Mouse (Mus musculus): ENCODE results near the gene Cd79b. TPM values are rescaled to one million over a fixed set of nuclear protein-coding genes. Genes with fewer than 3 reads are reported as not detected.
"Not testable (repeated sequence)": the region's sequence is repeated elsewhere in the genome, so short reads cannot be mapped to it uniquely, and the experiment has no call there.

Gene Cd79b
- polyA plus RNA-seq, 1 experiment from 2014 or later = 1.8 TPM

- no peak overlapping the region for H3K4me2 ChIP-seq
- H3K9me3 ChIP-seq (ENCODE audit: control insufficient read depth, low read length) = no peaks in the 10 kb centered on the region
- 35% methylated on average over 6 of the region's 6 CpGs for WGBS
- DNase-seq (ENCODE audit: low spot score, missing footprints) = no peak
- ATAC-seq (ENCODE audit: low FRiP score) = peak; percentile 88
- H3K27ac ChIP-seq (ENCODE audit: low read depth, low read length) = no peak overlapping the region
- H3K9ac ChIP-seq (ENCODE audit: low read length) = no peak overlapping the region
- H3K36me3 ChIP-seq (ENCODE audit: control insufficient read depth, insufficient read depth, low read length) = no peaks in the 10 kb centered on the region
- no peak overlapping the region for H3K4me3 ChIP-seq (ENCODE audit: low read depth, low read length)
- no peaks in the 10 kb centered on the region for H3K27me3 ChIP-seq (ENCODE audit: control insufficient read depth, insufficient read depth, low read length)
- H3K4me1 ChIP-seq (ENCODE audit: control insufficient read depth, insufficient read depth, low read length) = peaks cover 11% of the 10 kb centered on the region; the same call in 1 of the 2 replicates
Measured at GRCm38 (mm10) chr11:106344910-106345309, 30.3 kb upstream of the Cd79b start.

- Histone ChIP-seq H3K4me2 (no peak overlapping the region), H3K27me3 (ENCODE audit: control insufficient read depth, insufficient read depth, low read length) (no peaks in the 10 kb centered on the region), H3K9me3 (ENCODE audit: control insufficient read depth, low read length) (no peaks in the 10 kb centered on the region), H3K27ac (ENCODE audit: low read depth, low read length) (no peak overlapping the region), H3K4me3 (ENCODE audit: low read depth, low read length) (no peak overlapping the region), H3K9ac (ENCODE audit: low read length) (no peak overlapping the region), H3K4me1 (ENCODE audit: control insufficient read depth, insufficient read depth, low read length) (peaks cover 14% of the 10 kb centered on the region; the same call in 1 of the 2 replicates), H3K36me3 (ENCODE audit: control insufficient read depth, insufficient read depth, low read length) (no peaks in the 10 kb centered on the region)
- ATAC-seq (ENCODE audit: low FRiP score) (no peak), DNase-seq (ENCODE audit: low spot score, missing footprints) (no peak)
- WGBS = 83% methylated on average over 9 of the region's 9 CpGs
Measured at GRCm38 (mm10) chr11:106340990-106341520, 26.5 kb upstream of the Cd79b start.

GRCm38 (mm10) chr11:106339323-106339722 is 24.8 kb upstream of the Cd79b start:
- H3K36me3 ChIP-seq (ENCODE audit: control insufficient read depth, insufficient read depth, low read length); H3K27ac ChIP-seq (ENCODE audit: low read depth, low read length); ATAC-seq (ENCODE audit: low FRiP score); H3K9me3 ChIP-seq (ENCODE audit: control insufficient read depth, low read length); H3K4me3 ChIP-seq (ENCODE audit: low read depth, low read length); H3K4me1 ChIP-seq (ENCODE audit: control insufficient read depth, insufficient read depth, low read length); DNase-seq (ENCODE audit: low spot score, missing footprints); H3K9ac ChIP-seq (ENCODE audit: low read length); H3K4me2 ChIP-seq; H3K27me3 ChIP-seq (ENCODE audit: control insufficient read depth, insufficient read depth, low read length): not testable (repeated sequence)
- 88% methylated on average over 4 of the region's 4 CpGs for WGBS

GRCm38 (mm10) chr11:106338870-106339269 is 24.3 kb upstream of the Cd79b start:
- Histone ChIP-seq H3K4me3 (ENCODE audit: low read depth, low read length) (no peak overlapping the region), H3K36me3 (ENCODE audit: control insufficient read depth, insufficient read depth, low read length) (no peaks in the 10 kb centered on the region), H3K27me3 (ENCODE audit: control insufficient read depth, insufficient read depth, low read length) (no peaks in the 10 kb centered on the region), H3K9ac (ENCODE audit: low read length) (no peak overlapping the region), H3K27ac (ENCODE audit: low read depth, low read length) (no peak overlapping the region), H3K4me2 (no peak overlapping the region), H3K4me1 (ENCODE audit: control insufficient read depth, insufficient read depth, low read length) (peaks cover 6% of the 10 kb centered on the region; the same call in 1 of the 2 replicates), H3K9me3 (ENCODE audit: control insufficient read depth, low read length) (no peaks in the 10 kb centered on the region)
- DNase-seq (ENCODE audit: low spot score, missing footprints) (no peak), ATAC-seq (ENCODE audit: low FRiP score) (no peak)
- 81% methylated on average over 7 of the region's 7 CpGs for WGBS

GRCm38 (mm10) chr11:106338029-106338428 is 23.5 kb upstream of the Cd79b start:
- H3K4me1 ChIP-seq (ENCODE audit: control insufficient read depth, insufficient read depth, low read length) = peaks cover 6% of the 10 kb centered on the region; the same call in 1 of the 2 replicates
- no peaks in the 10 kb centered on the region for H3K36me3 ChIP-seq (ENCODE audit: control insufficient read depth, insufficient read depth, low read length)
- no peaks in the 10 kb centered on the region for H3K9me3 ChIP-seq (ENCODE audit: control insufficient read depth, low read length)
- no peak overlapping the region for H3K4me2 ChIP-seq
- H3K27me3 ChIP-seq (ENCODE audit: control insufficient read depth, insufficient read depth, low read length) = no peaks in the 10 kb centered on the region
- no peak overlapping the region for H3K27ac ChIP-seq (ENCODE audit: low read depth, low read length)
- no peak overlapping the region for H3K4me3 ChIP-seq (ENCODE audit: low read depth, low read length)
- no peak overlapping the region for H3K9ac ChIP-seq (ENCODE audit: low read length)
- 72% methylated on average over 5 of the region's 5 CpGs for WGBS
- no peak for ATAC-seq (ENCODE audit: low FRiP score)
- no peak for DNase-seq (ENCODE audit: low spot score, missing footprints)

- WGBS = 9% methylated on average over 2 of the region's 2 CpGs
- H3K27me3 ChIP-seq (ENCODE audit: control insufficient read depth, insufficient read depth, low read length) = no peaks in the 10 kb centered on the region
Measured at GRCm38 (mm10) chr11:106334066-106334465, 19.5 kb upstream of the Cd79b start.

GRCm38 (mm10) chr11:106332458-106332857 is 17.9 kb upstream of the Cd79b start:
- Histone ChIP-seq H3K4me2 (no peak overlapping the region), H3K4me1 (ENCODE audit: control insufficient read depth, insufficient read depth, low read length) (no peaks in the 10 kb centered on the region), H3K9ac (ENCODE audit: low read length) (no peak overlapping the region), H3K36me3 (ENCODE audit: control insufficient read depth, insufficient read depth, low read length) (no peaks in the 10 kb centered on the region), H3K4me3 (ENCODE audit: low read depth, low read length) (no peak overlapping the region), H3K27ac (ENCODE audit: low read depth, low read length) (no peak overlapping the region), H3K9me3 (ENCODE audit: control insufficient read depth, low read length) (no peaks in the 10 kb centered on the region), H3K27me3 (ENCODE audit: control insufficient read depth, insufficient read depth, low read length) (no peaks in the 10 kb centered on the region)
- WGBS = 61% methylated on average over 4 of the region's 4 CpGs
- ATAC-seq (ENCODE audit: low FRiP score) (no peak), DNase-seq (ENCODE audit: low spot score, missing footprints) (no peak)

More at GRCm38 (mm10) chr11:106334066-106334465, 19.5 kb upstream of the Cd79b start:
- Histone ChIP-seq H3K4me1 (ENCODE audit: control insufficient read depth, insufficient read depth, low read length) (peaks cover 3% of the 10 kb centered on the region; the same call in 1 of the 2 replicates), H3K9me3 (ENCODE audit: control insufficient read depth, low read length) (no peaks in the 10 kb centered on the region), H3K9ac (ENCODE audit: low read length) (no peak overlapping the region), H3K27ac (ENCODE audit: low read depth, low read length) (no peak overlapping the region), H3K4me2 (no peak overlapping the region), H3K36me3 (ENCODE audit: control insufficient read depth, insufficient read depth, low read length) (no peaks in the 10 kb centered on the region), H3K4me3 (ENCODE audit: low read depth, low read length) (no peak overlapping the region)
- ATAC-seq (ENCODE audit: low FRiP score) (no peak), DNase-seq (ENCODE audit: low spot score, missing footprints) (no peak)

GRCm38 (mm10) chr11:106329682-106330081 is 15.1 kb upstream of the Cd79b start:
- no peaks in the 10 kb centered on the region for H3K27me3 ChIP-seq (ENCODE audit: control insufficient read depth, insufficient read depth, low read length)
- 74% methylated on average over 7 of the region's 7 CpGs for WGBS
- H3K4me3 ChIP-seq (ENCODE audit: low read depth, low read length) = no peak overlapping the region
- H3K4me2 ChIP-seq = no peak overlapping the region
- no peak overlapping the region for H3K9ac ChIP-seq (ENCODE audit: low read length)
- ATAC-seq (ENCODE audit: low FRiP score) = no peak
- no peaks in the 10 kb centered on the region for H3K9me3 ChIP-seq (ENCODE audit: control insufficient read depth, low read length)
- no peak overlapping the region for H3K27ac ChIP-seq (ENCODE audit: low read depth, low read length)
- no peaks in the 10 kb centered on the region; the same call in 1 of the 2 replicates for H3K4me1 ChIP-seq (ENCODE audit: control insufficient read depth, insufficient read depth, low read length)
- DNase-seq (ENCODE audit: low spot score, missing footprints) = no peak
- no peaks in the 10 kb centered on the region for H3K36me3 ChIP-seq (ENCODE audit: control insufficient read depth, insufficient read depth, low read length)

GRCm38 (mm10) chr11:106329128-106329527 is 14.6 kb upstream of the Cd79b start:
- Histone ChIP-seq H3K36me3 (ENCODE audit: control insufficient read depth, insufficient read depth, low read length) (no peaks in the 10 kb centered on the region), H3K4me3 (ENCODE audit: low read depth, low read length) (no peak overlapping the region), H3K27me3 (ENCODE audit: control insufficient read depth, insufficient read depth, low read length) (no peaks in the 10 kb centered on the region), H3K27ac (ENCODE audit: low read depth, low read length) (no peak overlapping the region), H3K4me2 (no peak overlapping the region), H3K9ac (ENCODE audit: low read length) (no peak overlapping the region), H3K4me1 (ENCODE audit: control insufficient read depth, insufficient read depth, low read length) (no peaks in the 10 kb centered on the region; the same call in 1 of the 2 replicates), H3K9me3 (ENCODE audit: control insufficient read depth, low read length) (no peaks in the 10 kb centered on the region)
- no peak for ATAC-seq (ENCODE audit: low FRiP score)
- no peak for DNase-seq (ENCODE audit: low spot score, missing footprints)
- 82% methylated on average over 6 of the region's 6 CpGs for WGBS

Data from midbrain, embryonic 11.5 days (tissue).